Mouse (Mus musculus) hematopoietic multipotent progenitor cell, adult 10-12 weeks (in vitro differentiated cells): ENCODE measurements around the gene Gm29133. TPM values are rescaled to one million over a fixed set of nuclear protein-coding genes. Genes with fewer than 3 reads are reported as not detected.

Source experiments
- polyA plus RNA-seq: library from polyadenylated mRNA; stranded (reverse); fragments of >175 nt; gene quantifications from 2 replicates; pipeline ENCODE4 v1.2.3, GENCODE M21; 2012; ENCODE audit warnings: low replicate concordance

Gene Gm29133
- polyA plus RNA-seq = not detected in 2 replicates

GRCm38 (mm10) chr3:75747897-75748296 is at the start of gene Gm29133:
TSS of gene Gm29133 (plus strand) at chr3:75748197.

Other genes with a start within 250 kb of the Gm29133 start
- gene Pdcd10, start 191.3 kb upstream of the Gm29133 start, polyA plus RNA-seq = 0.45 and 8.3 TPM in 2 replicates
- 0.07 and 0.84 TPM in 2 replicates for gene Serpini1, start 190.7 kb upstream of the Gm29133 start, polyA plus RNA-seq
- 16.0 and 44.1 TPM in 2 replicates for gene Golim4, start 208.8 kb downstream of the Gm29133 start, polyA plus RNA-seq